Mouse (Mus musculus) ES-E14 (cell line): ENCODE measurements around the gene Gab1.

ENCODE experiments used
- CHD2 ChIP-seq: IDR thresholded peaks from 2 replicates; pipeline ENCODE4 v1.6.1; 2014; ENCODE audit warnings: mild to moderate bottlenecking, low read depth, low read length, inconsistent platforms
- HCFC1 ChIP-seq: IDR thresholded peaks from 2 replicates; pipeline ENCODE4 v1.6.1; 2012; ENCODE audit warnings: low read length, inconsistent platforms, borderline replicate concordance; ENCODE audit not compliant: insufficient read depth
- MAFK ChIP-seq: IDR thresholded peaks from 2 replicates; pipeline ENCODE4 v1.6.1; 2014; ENCODE audit warnings: mild to moderate bottlenecking, low read depth, low read length, inconsistent platforms; ENCODE audit not compliant: insufficient read depth
- ZC3H11A ChIP-seq: IDR thresholded peaks from 2 replicates; pipeline ENCODE4 v1.6.1; 2012; ENCODE audit warnings: low read depth, mild to moderate bottlenecking, inconsistent platforms, low read length, borderline replicate concordance
- ZNF384 ChIP-seq: IDR thresholded peaks from 2 replicates; pipeline ENCODE4 v1.6.1; 2012; ENCODE audit warnings: low read depth, low read length, inconsistent platforms

DNA sequence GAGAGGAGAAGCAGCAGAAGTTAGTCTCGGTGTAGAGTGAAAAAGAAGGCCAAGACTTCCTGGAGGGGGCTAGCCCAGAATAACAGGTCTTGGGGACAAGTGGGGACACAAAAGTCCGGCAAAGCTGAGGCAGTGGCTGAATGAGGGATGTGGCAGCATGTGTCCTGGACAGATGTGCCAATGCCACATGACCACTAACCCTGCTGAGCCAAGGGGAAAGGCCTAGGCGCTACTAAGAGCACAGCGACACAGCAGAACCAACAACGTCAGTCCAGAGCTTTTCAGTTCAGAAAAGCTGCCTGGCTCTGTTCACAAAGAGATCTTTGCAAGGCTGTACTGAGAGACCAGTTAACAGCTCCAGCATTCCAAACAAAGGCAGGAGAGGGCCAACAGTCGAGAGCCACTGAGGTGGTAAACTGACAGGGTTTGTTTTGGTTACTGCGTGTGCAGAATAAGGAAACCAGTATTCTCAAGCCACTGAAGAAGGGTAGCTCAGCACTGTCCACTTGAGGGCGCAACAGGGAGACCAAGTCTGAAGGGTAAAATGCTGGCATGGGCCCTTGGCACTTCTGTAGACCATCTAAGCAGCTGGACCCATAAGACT, 15.0 kb downstream of the Gab1 start:
- TF ChIP-seq ZC3H11A (no peak), CHD2 (no peak), ZNF384 (no peak), MAFK (no peak), HCFC1 (no peak)
